Mouse (Mus musculus) ZHBTc4 (cell line): ENCODE data around the gene Rab21.
"Not testable (repeated sequence)": the region's sequence is repeated elsewhere in the genome, so short reads cannot be mapped to it uniquely, and the experiment has no call there.

Source experiments
- DNase-seq: peaks from one replicate; pipeline ENCODE4 v3.0.0-alpha.2; 2011; ENCODE audit warnings: low read depth, low spot score

Rab21 gene

GRCm38 (mm10) chr10:115328514-115328913 lies 13.1 kb upstream of the Rab21 start:
- no peak for DNase-seq

DNA sequence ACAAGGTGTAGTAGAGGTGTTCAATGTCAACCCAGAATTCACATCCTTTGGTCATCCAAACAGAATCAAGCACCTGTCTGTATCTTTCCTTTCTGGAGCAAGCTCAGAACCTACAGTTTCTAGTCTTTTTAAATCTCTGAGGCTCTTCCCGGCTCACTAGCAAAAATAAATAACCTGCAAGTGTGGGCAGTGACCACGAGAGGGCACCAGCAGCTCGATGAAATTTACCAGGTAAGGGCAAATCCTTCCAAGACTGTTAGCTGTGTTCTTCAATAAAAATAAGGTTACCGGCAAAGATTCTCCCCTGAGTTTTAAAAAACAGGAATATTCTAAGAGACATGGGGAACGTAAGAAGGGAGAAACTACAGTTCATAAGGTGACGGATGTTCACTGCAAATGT lies 7.9 kb upstream of the Rab21 start:
- peak; percentile 80 for DNase-seq

- DNase-seq, result no peak
Measured at GRCm38 (mm10) chr10:115321317-115322035, 6.1 kb upstream of the Rab21 start.

DNA sequence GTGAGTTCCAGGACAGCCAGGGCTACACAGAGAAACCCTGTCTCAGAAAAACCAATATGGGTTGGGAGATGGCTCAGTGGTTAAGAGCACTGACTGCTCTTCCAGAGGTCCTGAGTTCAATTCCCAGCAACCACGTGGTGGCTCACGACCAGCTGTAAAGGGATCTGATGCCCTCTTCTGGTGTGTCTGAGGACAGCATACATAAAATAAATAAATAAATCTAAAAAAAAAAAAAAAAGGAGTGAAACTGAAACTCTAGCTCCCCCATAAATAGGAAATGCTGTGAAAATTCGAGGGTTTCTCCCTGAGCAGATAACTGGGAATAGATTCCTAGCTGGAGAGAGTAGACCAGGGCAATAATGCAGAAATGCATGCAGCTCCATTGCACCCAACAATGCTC lies 3.0 kb upstream of the Rab21 start:
- DNase-seq, result not testable (repeated sequence)

GRCm38 (mm10) chr10:115316313-115316712 lies 919 bp upstream of the Rab21 start:
- peak; percentile 28 for DNase-seq

GRCm38 (mm10) chr10:115314582-115315452 lies 577 bp downstream of the Rab21 start:
- peak; percentile 29 for DNase-seq

- DNase-seq, result no peak
Measured at GRCm38 (mm10) chr10:115314287-115314581, 1.2 kb downstream of the Rab21 start.

DNA sequence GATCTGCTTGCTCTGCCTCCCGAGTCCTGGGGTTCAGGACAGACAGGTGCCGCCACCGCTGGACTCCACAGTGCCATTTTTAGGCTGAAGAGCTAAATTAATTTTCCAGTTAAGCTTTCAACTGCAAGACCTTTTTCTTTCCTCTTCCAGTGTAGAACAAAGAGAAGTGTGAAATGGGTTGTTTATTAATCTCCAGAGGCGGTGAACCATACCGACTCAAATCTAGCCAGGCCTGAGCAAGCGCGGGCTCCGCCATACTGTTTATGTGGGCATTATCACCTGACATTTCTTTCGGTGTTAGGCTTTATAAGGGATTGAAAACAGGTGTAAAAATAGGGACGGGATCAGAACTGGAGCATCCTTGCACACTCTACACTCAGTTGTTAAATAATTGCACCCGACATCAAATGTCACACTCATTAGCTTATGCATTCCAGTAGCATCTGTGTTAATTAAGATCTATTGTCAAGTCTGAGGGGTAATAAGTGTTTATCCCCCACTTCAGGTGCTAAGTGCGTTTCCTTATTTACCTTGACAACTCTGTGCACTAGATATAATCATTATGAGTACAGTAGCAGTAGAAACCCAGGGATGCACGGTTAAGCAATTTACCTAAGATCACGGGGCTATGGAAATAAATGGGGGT lies 1.6 kb downstream of the Rab21 start:
- DNase-seq, result no peak

DNA sequence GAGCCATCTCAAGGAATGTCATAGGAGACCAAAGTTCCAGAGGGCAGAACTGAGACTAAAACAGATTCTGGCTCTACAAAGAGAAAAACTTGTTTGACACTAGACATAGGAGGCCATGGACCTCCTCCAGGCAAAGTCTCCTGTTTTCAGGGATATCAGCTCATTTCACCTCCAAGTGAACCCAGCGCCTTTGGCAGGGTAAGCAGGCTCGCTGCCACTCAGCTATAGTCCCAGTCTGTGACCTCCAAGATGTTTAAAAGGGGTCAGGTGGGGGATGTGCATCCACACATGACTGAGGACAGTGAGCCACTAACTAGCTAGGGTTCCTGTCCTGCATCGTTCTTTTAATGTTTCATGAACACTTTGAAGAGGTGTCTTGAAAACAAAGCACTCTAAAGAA lies 2.7 kb downstream of the Rab21 start:
- peak; percentile 48 for DNase-seq

DNA sequence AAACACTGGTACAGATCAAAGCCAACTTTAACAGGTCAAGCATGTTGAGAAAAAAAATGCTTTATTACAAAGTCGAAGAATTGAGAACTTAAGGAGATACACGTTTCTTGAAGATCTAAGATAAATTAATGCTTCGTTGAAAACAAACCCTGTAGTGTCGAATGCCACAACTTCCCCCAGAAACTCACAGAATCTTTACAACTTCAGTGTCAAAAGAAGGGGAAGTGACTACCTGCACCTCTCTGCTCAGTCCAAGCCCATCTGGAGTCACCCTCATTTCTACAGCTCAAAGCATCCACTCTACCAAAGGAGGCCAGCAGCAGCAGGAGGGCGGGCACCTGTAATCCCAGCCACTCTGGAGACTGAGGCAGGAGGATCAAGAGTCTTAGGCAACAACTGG lies 3.2 kb downstream of the Rab21 start:
- no peak for DNase-seq

GRCm38 (mm10) chr10:115311263-115311965 lies 4.0 kb downstream of the Rab21 start:
- DNase-seq, result peak; percentile 21

DNA sequence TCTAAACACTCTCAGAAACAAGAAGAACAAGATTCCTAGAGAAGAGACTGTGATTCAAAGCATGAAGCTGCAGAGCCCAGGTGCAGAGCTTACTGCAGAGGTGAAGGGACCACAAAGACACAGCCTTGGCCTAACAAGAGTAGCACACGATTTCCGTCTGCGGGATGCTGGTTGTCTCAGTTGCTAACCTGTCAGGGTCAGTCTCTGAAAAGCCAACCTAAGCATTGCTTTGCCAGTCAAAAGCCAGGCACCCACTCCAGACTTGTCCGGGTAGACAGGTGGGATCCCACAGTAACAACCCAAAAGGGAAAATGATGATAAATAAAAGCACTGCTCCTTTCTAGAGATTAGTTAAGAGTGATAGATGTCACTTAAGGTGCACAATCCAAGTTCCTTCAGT lies 6.2 kb downstream of the Rab21 start:
- no peak for DNase-seq

DNA sequence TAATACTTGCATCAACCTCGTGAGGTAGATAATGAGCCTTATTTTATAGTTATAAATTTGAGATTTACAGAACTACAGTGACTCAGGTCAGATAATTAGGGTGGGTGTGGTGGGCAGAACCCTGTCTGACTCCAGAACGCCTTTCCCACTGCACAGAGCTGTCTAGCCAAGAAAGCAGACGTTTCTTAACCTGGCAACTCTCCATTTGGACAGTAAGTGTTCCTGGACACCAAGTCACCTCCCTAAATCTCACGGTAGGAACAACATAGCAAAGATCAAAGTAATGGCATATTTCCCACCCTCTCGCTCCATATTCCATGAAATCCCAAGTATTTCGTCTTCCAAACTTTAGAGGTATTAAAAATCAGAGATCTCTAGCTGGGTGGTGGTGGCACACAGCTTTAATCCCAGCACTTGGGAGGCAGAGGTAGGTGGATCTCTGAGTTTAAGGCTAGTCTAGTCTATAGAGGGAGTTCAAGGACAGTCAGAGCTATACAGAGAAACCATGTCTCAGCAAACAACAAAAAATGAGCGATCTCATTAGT lies 8.0 kb downstream of the Rab21 start:
- no peak for DNase-seq

DNA sequence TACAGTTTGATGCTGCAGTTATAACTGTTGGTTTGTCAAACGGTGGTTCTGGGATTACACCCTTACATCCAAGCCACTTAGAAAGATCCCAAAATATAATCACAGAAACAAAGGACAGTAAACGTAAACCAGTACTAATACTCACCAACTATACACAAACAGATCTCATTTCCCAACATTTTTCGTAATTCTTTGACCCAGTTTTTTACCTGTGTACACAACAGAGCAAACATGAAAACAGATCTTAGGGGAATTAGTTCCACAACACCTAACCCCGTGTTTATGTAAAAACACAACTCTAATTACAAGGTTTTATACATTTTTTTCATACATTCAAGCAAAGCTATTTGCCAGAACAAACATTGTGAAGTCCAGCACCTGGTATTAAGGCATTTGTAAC lies 16.7 kb downstream of the Rab21 start:
- no peak for DNase-seq

DNA sequence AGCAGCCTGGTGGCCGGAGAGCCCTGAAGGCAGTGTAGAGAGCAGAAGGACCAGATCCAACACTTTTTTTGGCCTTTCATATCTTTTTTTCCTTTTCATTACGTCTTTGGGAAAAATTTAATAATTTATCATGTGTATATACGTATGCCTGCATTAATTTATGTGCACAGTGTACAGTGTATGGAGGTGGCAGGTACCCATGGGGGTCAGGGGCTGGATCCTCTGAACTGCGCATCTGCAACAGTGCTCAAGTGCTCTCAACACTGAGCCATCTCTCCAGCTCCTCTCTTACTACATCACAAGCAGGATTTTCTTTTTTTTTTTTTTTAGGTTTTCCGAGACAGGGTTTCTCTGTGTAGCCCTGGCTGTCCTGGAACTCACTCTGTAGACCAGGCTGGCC lies 17.8 kb downstream of the Rab21 start:
- DNase-seq, result no peak

GRCm38 (mm10) chr10:115296401-115296935 lies 18.9 kb downstream of the Rab21 start:
- DNase-seq, result peak; percentile 46

GRCm38 (mm10) chr10:115295162-115295561 lies 20.2 kb downstream of the Rab21 start:
- no peak for DNase-seq

DNA sequence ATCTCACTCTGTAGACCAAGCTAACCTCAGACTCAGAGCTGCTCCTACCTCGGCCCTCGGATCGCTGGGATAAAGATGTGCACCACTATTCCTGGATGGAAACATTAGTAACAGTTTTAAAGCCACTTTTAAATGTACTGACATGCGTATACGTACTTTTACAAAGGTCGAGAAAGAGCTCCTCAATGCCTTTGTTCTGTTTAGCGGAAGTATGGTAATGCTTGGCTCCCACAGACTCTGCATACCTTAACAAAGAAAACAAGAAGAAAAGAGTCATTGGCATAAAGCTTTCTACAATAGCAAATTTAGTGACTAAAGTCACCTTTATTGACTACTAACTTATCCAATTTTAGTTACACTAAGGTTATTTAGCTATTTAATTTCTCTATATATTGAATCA lies 20.7 kb downstream of the Rab21 start:
- peak; percentile 40 for DNase-seq

DNA sequence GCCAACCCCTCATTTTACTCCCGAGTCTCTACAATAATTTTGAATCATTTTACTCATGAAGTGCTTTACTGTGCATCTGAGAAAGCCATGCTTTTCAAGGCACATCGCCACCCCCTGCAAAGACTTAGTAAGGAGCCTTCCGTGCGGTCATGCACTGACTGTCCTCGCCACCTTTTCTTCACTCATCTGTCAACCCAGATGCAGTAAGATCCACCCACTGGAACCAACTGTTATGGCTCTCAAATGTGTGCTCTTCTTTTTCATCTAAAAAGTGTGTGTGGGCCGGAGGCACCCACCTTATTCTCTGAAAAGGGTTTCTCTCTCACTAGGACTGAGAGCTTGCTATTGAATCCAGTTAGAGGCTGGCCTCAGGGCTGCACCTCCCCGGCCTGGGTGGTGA lies 21.4 kb downstream of the Rab21 start:
- DNase-seq, result no peak

GRCm38 (mm10) chr10:115290671-115291070 lies 24.7 kb downstream of the Rab21 start:
- no peak for DNase-seq

GRCm38 (mm10) chr10:115288856-115289255 lies 26.5 kb downstream of the Rab21 start:
- DNase-seq, result no peak
